Mouse (Mus musculus) lung, embryonic 14.5 days (tissue): Measurements from ENCODE around the gene Gm8332. TPM values are rescaled to one million over a fixed set of nuclear protein-coding genes. Genes with fewer than 3 reads are reported as not detected.
"Not testable (repeated sequence)": the region's sequence is repeated elsewhere in the genome, so short reads cannot be mapped to it uniquely, and the experiment has no call there.

Experiments used
- ATAC-seq: fragments of 200-750 bp; cut with Nextera tagmentation; 2 replicates; pipeline ENCODE4 v1.8.0; 2017; ENCODE audit warnings: mild to moderate bottlenecking, moderate TSS enrichment, moderate library complexity; ENCODE audit not compliant: insufficient read depth
- DNase-seq: peaks from one replicate; pipeline ENCODE4 v3.0.0-alpha.2; 2015
- H3K27ac ChIP-seq: fragments of 300-500 bp; sonication (generic); 2 replicates; pipeline ENCODE4 v1.5.1; 2014; ENCODE audit warnings: low read depth, mild to moderate bottlenecking, moderate library complexity
- H3K27me3 ChIP-seq: fragments of 300-500 bp; sonication (generic); 2 replicates; pipeline ENCODE4 v1.6.1; 2014; ENCODE audit warnings: low read length, control low read depth; ENCODE audit not compliant: insufficient read depth
- H3K36me3 ChIP-seq: fragments of 300-500 bp; sonication (generic); 2 replicates; pipeline ENCODE4 v1.6.1; 2014; ENCODE audit warnings: control low read depth; ENCODE audit not compliant: insufficient read depth
- H3K4me1 ChIP-seq: fragments of 300-500 bp; sonication (generic); 2 replicates; pipeline ENCODE4 v1.6.1; 2014; ENCODE audit warnings: antibody characterized with exemption, control low read depth; ENCODE audit not compliant: insufficient read depth
- H3K4me2 ChIP-seq: fragments of 300-500 bp; sonication (generic); 2 replicates; pipeline ENCODE4 v1.6.1; 2014; ENCODE audit warnings: mild to moderate bottlenecking
- H3K4me3 ChIP-seq: fragments of 300-500 bp; sonication (generic); 2 replicates; pipeline ENCODE4 v1.5.1; 2014; ENCODE audit warnings: low read depth, low read length
- H3K9ac ChIP-seq: fragments of 300-500 bp; sonication (generic); 2 replicates; pipeline ENCODE4 v1.6.1; 2014
- H3K9me3 ChIP-seq: fragments of 300-500 bp; sonication (generic); 2 replicates; pipeline ENCODE4 v1.6.1; 2016; ENCODE audit warnings: low read depth, low read length, control low read depth
- CTCF ChIP-seq: IDR thresholded peaks from 2 replicates; pipeline ENCODE4 v1.5.1; 2016; ENCODE audit warnings: antibody characterized with exemption, low read depth
- WGBS: fragments of 180-500 bp; shearing (Covaris S2); extraction: QIAGEN DNeasy Blood & Tissue Kit; methylation state at CpG from one replicate; pipeline ENCODE4 v1.1.7; 2014; 5-methylcytosine and 5-hydroxymethylcytosine counted together
- polyA plus RNA-seq: library from polyadenylated mRNA; unstranded; fragments of >200 nt; fragmentation: Nextera tagmentation; extraction: Ambion mirVana; gene quantifications from 2 replicates; pipeline ENCODE4 v1.2.1, GENCODE M21; 2014

The Gm8332 gene
- polyA plus RNA-seq, 1 experiment from 2014 or later, result not detected

GRCm38 (mm10) chr12:88219445-88219844, 30.5 kb downstream of the Gm8332 start:
- Histone ChIP-seq H3K27ac (no peak overlapping the region), H3K36me3 (no peaks in the 10 kb centered on the region)
- WGBS, result 87% methylated on average over 3 of the region's 3 CpGs

DNA sequence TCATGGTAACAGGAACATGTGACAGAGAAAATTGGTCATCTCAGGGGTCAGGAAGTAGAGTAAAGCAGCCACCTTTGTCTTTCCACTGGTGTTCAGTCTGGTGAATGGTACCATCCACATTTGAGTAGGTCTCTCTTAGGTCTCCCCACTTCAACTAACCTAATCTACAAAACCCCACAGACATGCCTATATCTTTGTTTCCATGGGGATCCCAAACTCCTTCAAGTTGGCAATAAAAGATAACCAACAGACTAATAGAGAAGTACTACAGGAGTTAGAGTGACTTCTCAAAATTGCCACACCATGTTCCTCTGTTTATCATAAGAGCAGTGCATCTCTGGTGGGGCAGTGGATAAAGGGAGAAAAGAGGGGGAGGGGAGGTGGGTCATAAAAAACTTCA, 31.8 kb downstream of the Gm8332 start:
- not testable (repeated sequence) for H3K36me3 ChIP-seq, H3K4me3 ChIP-seq, ATAC-seq, H3K27me3 ChIP-seq, H3K9me3 ChIP-seq, H3K9ac ChIP-seq, H3K4me2 ChIP-seq, H3K4me1 ChIP-seq, DNase-seq, H3K27ac ChIP-seq

More at GRCm38 (mm10) chr12:88219445-88219844, 30.5 kb downstream of the Gm8332 start:
- Histone ChIP-seq H3K4me2 (no peak overlapping the region), H3K9me3 (no peaks in the 10 kb centered on the region), H3K4me3 (no peak overlapping the region), H3K4me1 (no peaks in the 10 kb centered on the region), H3K9ac (no peak overlapping the region), H3K27me3 (no peaks in the 10 kb centered on the region)
- DNase-seq (no peak), ATAC-seq (no peak)
- no peak for TF ChIP-seq CTCF

DNA sequence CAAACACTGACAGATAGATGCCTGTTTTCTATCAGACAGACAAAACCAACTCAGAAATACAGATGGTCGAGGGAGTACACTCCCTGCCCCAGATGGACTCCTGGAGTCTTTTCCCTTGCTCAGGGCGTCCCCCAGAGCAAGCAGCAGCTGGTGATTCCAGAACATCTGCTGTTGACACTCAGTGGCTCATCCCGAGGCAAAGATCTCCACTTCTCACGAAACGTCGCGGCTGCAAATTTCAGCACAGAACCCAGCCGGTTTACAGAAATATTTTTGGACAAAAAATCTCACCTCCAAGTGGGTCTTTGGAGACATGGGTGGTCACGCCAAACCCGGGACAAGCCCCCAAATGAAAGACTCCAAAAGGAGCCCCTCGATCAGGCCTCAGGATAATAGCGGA, 35.3 kb downstream of the Gm8332 start:
- Histone ChIP-seq H3K27me3 (no peaks in the 10 kb centered on the region), H3K27ac (no peak overlapping the region), H3K4me1 (no peaks in the 10 kb centered on the region), H3K4me3 (no peak overlapping the region), H3K9ac (no peak overlapping the region), H3K36me3 (no peaks in the 10 kb centered on the region), H3K4me2 (no peak overlapping the region), H3K9me3 (no peaks in the 10 kb centered on the region)
- no peak for TF ChIP-seq CTCF
- ATAC-seq (no peak), DNase-seq (no peak)
- 80% methylated on average over 12 of the region's 12 CpGs for WGBS

GRCm38 (mm10) chr12:88211458-88211857, 38.4 kb downstream of the Gm8332 start:
- not testable (repeated sequence) for H3K4me3 ChIP-seq, H3K4me1 ChIP-seq, H3K4me2 ChIP-seq, H3K27ac ChIP-seq, H3K9me3 ChIP-seq, H3K9ac ChIP-seq, H3K36me3 ChIP-seq, DNase-seq, H3K27me3 ChIP-seq, ATAC-seq
- WGBS, result 81% methylated on average over 9 of the region's 9 CpGs

- no peak for ATAC-seq
- WGBS, result 89% methylated on average over 2 of the region's 2 CpGs
- no peak for DNase-seq
These were observed 47.0 kb downstream of the Gm8332 start for GRCm38 (mm10) chr12:88202856-88203255.

More at GRCm38 (mm10) chr12:88202856-88203255, 47.0 kb downstream of the Gm8332 start:
- Histone ChIP-seq H3K27me3 (no peaks in the 10 kb centered on the region), H3K4me3 (no peak overlapping the region), H3K36me3 (no peaks in the 10 kb centered on the region), H3K27ac (no peak overlapping the region), H3K4me2 (no peak overlapping the region), H3K4me1 (no peaks in the 10 kb centered on the region), H3K9ac (no peak overlapping the region), H3K9me3 (no peaks in the 10 kb centered on the region)
- peak; percentile 13; the same call in 1 of the 2 replicates for TF ChIP-seq CTCF

Other genes with a start within 250 kb of the Gm8332 start
- not detected in 2 replicates for gene Gm2075, start 238.3 kb downstream of the Gm8332 start, polyA plus RNA-seq
- not detected in 2 replicates for gene Gm6803, start 231.3 kb downstream of the Gm8332 start, polyA plus RNA-seq
- gene Gm2056, start 223.1 kb downstream of the Gm8332 start, polyA plus RNA-seq, result not detected in 2 replicates
- gene Gm16368, start 166.4 kb downstream of the Gm8332 start, polyA plus RNA-seq, result not detected in 2 replicates
- not detected in 2 replicates for gene Gm10436, start 68.0 kb downstream of the Gm8332 start, polyA plus RNA-seq
- gene Gm5662, start 24.4 kb upstream of the Gm8332 start, polyA plus RNA-seq, result not detected in 2 replicates
- not detected in 2 replicates for gene Gm5039, start 73.9 kb upstream of the Gm8332 start, polyA plus RNA-seq
- 15.2 and 17.8 TPM in 2 replicates for gene Adck1, start 110.5 kb upstream of the Gm8332 start, polyA plus RNA-seq